Mouse (Mus musculus) CH12.LX (cell line): ENCODE data around the gene Mtr.

Source experiments
- CHD1 ChIP-seq: IDR thresholded peaks from 2 replicates; pipeline ENCODE4 v1.6.1; 2012; ENCODE audit warnings: low read depth, low read length, improper control_type of control experiment, inconsistent platforms
- CHD2 ChIP-seq: IDR thresholded peaks from 2 replicates; pipeline ENCODE4 v1.6.1; 2011; ENCODE audit warnings: low read length, improper control_type of control experiment
- CTCF ChIP-seq, 2 experiments: IDR thresholded peaks in 1 of 2; conservative IDR thresholded peaks in 1 of 2; 2 replicates each; pipeline ENCODE4 v1.5.1; 2011 to 2012; ENCODE audit warnings: low read depth in 2 of 2, low read length in 2 of 2, improper control_type of control experiment in 1 of 2, inconsistent platforms in 1 of 2, mild to moderate bottlenecking in 1 of 2, moderate library complexity in 1 of 2
- E2F4 ChIP-seq: IDR thresholded peaks from 2 replicates; pipeline ENCODE4 v1.6.1; 2011; ENCODE audit warnings: low read depth, low read length, improper control_type of control experiment; ENCODE audit not compliant: insufficient replicate concordance
- EP300 ChIP-seq: IDR thresholded peaks from 2 replicates; pipeline ENCODE4 v1.6.1; 2011; ENCODE audit warnings: low read length, improper control_type of control experiment
- ETS1 ChIP-seq: conservative IDR thresholded peaks from 2 replicates; pipeline ENCODE4 v1.6.1; 2012; ENCODE audit warnings: low read depth, mild to moderate bottlenecking, inconsistent platforms, low read length, improper control_type of control experiment, moderate library complexity
- GABPA ChIP-seq: IDR thresholded peaks from 2 replicates; pipeline ENCODE4 v1.6.1; 2012; ENCODE audit warnings: low read depth, low read length, improper control_type of control experiment, inconsistent platforms; ENCODE audit not compliant: insufficient replicate concordance
- MAFK ChIP-seq: IDR thresholded peaks from 2 replicates; pipeline ENCODE4 v1.6.1; 2011; ENCODE audit warnings: low read length, improper control_type of control experiment; ENCODE audit not compliant: insufficient replicate concordance
- MAZ ChIP-seq: IDR thresholded peaks from 2 replicates; pipeline ENCODE4 v1.6.1; 2012; ENCODE audit warnings: low read depth, mild to moderate bottlenecking, inconsistent platforms, low read length, improper control_type of control experiment, moderate library complexity
- MEF2A ChIP-seq: IDR thresholded peaks from 2 replicates; pipeline ENCODE4 v1.6.1; 2014; ENCODE audit warnings: low read depth, mild to moderate bottlenecking, inconsistent platforms, low read length, improper control_type of control experiment, borderline replicate concordance
- POLR2A ChIP-seq: IDR thresholded peaks from 2 replicates; pipeline ENCODE4 v1.6.1; 2011; ENCODE audit warnings: low read depth, mild to moderate bottlenecking, improper control_type of control experiment, low read length
- RAD21 ChIP-seq: IDR thresholded peaks from 2 replicates; pipeline ENCODE4 v1.6.1; 2011; ENCODE audit warnings: low read depth, mild to moderate bottlenecking, low read length, improper control_type of control experiment, moderate library complexity
- UBTF ChIP-seq: IDR thresholded peaks from 2 replicates; pipeline ENCODE4 v1.6.1; 2012; ENCODE audit warnings: low read depth, mild to moderate bottlenecking, inconsistent platforms, low read length, improper control_type of control experiment, moderate library complexity
- ZNF384 ChIP-seq: IDR thresholded peaks from 2 replicates; pipeline ENCODE4 v1.6.1; 2012; ENCODE audit warnings: low read depth, low read length, improper control_type of control experiment, inconsistent platforms

- TF ChIP-seq CTCF (conservative IDR thresholded peaks at IDR 0.05 in 1 of 2, IDR thresholded peaks at IDR 0.05 in 1 of 2; ENCODE audit: low read depth in 2 of 2, low read length in 2 of 2) (no peak), GABPA (no peak), POLR2A (no peak), ETS1 (no peak), EP300 (no peak), CHD2 (no peak), MEF2A (no peak), ZNF384 (no peak), E2F4 (no peak), CHD1 (no peak), MAZ (no peak), RAD21 (no peak), MAFK (no peak), UBTF (no peak)
Measured at GRCm38 (mm10) chr13:12263996-12264395, 6.1 kb upstream of the Mtr start.
